Mouse (Mus musculus): ENCODE data around the gene Muc3.

GRCm38 (mm10) chr5:137085731-137086130 is 63.4 kb downstream of the Muc3 start:
- TF ChIP-seq USF1 (IDR thresholded peaks at IDR 0.05; ENCODE audit: low read depth) (no peak), CTCF (IDR thresholded peaks at IDR 0.05; ENCODE audit: control insufficient read depth, insufficient read depth, insufficient read length) (no peak), MAX (IDR thresholded peaks at IDR 0.05) (no peak), CEBPB (IDR thresholded peaks at IDR 0.05; ENCODE audit: low read depth) (no peak), FOSL1 (IDR thresholded peaks at IDR 0.05; ENCODE audit: insufficient read depth, low read length, poor library complexity, severe bottlenecking) (no peak), MYOG (IDR thresholded peaks at IDR 0.05; ENCODE audit: control insufficient read depth, extremely low read depth, insufficient read length) (no peak)
